ENCODE assay signal across 8 mouse cellular contexts in genomic region chr4:150048478-150049156, GRCm38 (mm10). TPM values are rescaled to one million over a fixed set of nuclear protein-coding genes. Genes with fewer than 3 reads are reported as not detected.
A peak's percentile ranks its signal among the peaks of the same experiment; 100 is the strongest.
DNase-seq lines count a peak whose midpoint lies in the region; ATAC-seq lines count a peak whose summit lies in the region.

No protein-coding gene starts in this region.

- H3K36me3 ChIP-seq in heart, embryonic 11.5 days (ENCODE audit: control insufficient read depth, insufficient read depth, low read length) = no peaks in the 10 kb centered on the region
- no peaks in the 10 kb centered on the region for H3K36me3 ChIP-seq in midbrain, embryonic 15.5 days (replicated peaks)

- under 1% methylated on average over 44 of the region's 49 CpGs for WGBS in heart, embryonic 11.5 days (ENCODE audit: insufficient replicate concordance)
- WGBS in midbrain, embryonic 15.5 days = 1% methylated on average over 49 of the region's 49 CpGs

- 0 out of 2 replicates have a peak, but pooled peaks have one; percentile 20 for ATAC-seq in heart, embryonic 11.5 days (replicated peaks; ENCODE audit: insufficient number of reproducible peaks, low FRiP score, low TSS enrichment)
- no peak; the same call in 1 of the 2 replicates for ATAC-seq in midbrain, embryonic 15.5 days (replicated peaks)

- H3K4me1 ChIP-seq in heart, embryonic 11.5 days (ENCODE audit: control insufficient read depth, insufficient read depth, low read length) = peaks cover 14% of the 10 kb centered on the region
- peaks cover 17% of the 10 kb centered on the region for H3K4me1 ChIP-seq in midbrain, embryonic 15.5 days

- H3K9ac ChIP-seq in heart, embryonic 11.5 days (ENCODE audit: low read depth, low read length) = peak overlapping the region; percentile 40
- 0 out of 2 replicates have a peak overlapping the region, but pooled peaks have one; percentile 28 for H3K9ac ChIP-seq in midbrain, embryonic 15.5 days

- peaks cover 50% of the 10 kb centered on the region for H3K27me3 ChIP-seq in heart, embryonic 11.5 days (ENCODE audit: control insufficient read depth, insufficient read depth, low read length)
- peaks cover 50% of the 10 kb centered on the region for H3K27me3 ChIP-seq in midbrain, embryonic 15.5 days (replicated peaks)

- H3K27ac ChIP-seq in heart, embryonic 11.5 days (ENCODE audit: low read depth, low read length) = no peak overlapping the region
- H3K27ac ChIP-seq in midbrain, embryonic 15.5 days = no peak overlapping the region

- no peaks in the 10 kb centered on the region for H3K9me3 ChIP-seq in heart, embryonic 11.5 days (replicated peaks; ENCODE audit: control insufficient read depth, low read length)
- no peaks in the 10 kb centered on the region for H3K9me3 ChIP-seq in midbrain, embryonic 15.5 days

- peak; percentile 78 for DNase-seq in adrenal gland, adult 2 months
- DNase-seq in adrenal gland, postnatal 4 days (ENCODE audit: low spot score in 2 of 2) = no peak
- DNase-seq in R1 (ENCODE audit: low read depth, low spot score) (peak; percentile 62), adipocyte (ENCODE audit: low spot score) (no peak)
- DNase-seq in kidney, postnatal 14 days = peak; percentile 33
- no peak for DNase-seq in frontal cortex, postnatal 25 days (ENCODE audit: low spot score in 2 of 2)

- peak overlapping the region; percentile 59 for H3K4me3 ChIP-seq in heart, embryonic 11.5 days (ENCODE audit: low read depth, low read length)
- peak overlapping the region; percentile 40 for H3K4me3 ChIP-seq in midbrain, embryonic 15.5 days

- peak overlapping the region; percentile 96 for H3K4me2 ChIP-seq in heart, embryonic 11.5 days
- peak overlapping the region; percentile 87 for H3K4me2 ChIP-seq in midbrain, embryonic 15.5 days

RNA-seq across cellular contexts. Expression of gene Gpr157, which starts 38.5 kb away (rescaled TPM):
- total RNA-seq in adrenal gland, adult 2 months (2021) = 1 to 10 TPM; 1.0 to 2.0 TPM
- polyA plus RNA-seq in adrenal gland, adult 2 months (2012; rRNA removed) = 1.9 and 2.2 TPM in 2 replicates
- 1 to 10 TPM; 3.1 to 3.8 TPM for total RNA-seq in adrenal gland, postnatal 4 days (2021)
- polyA plus RNA-seq in heart, embryonic 11.5 days (2014; fragmentation: Nextera tagmentation; extraction: Ambion mirVana) = 1.3 and 1.5 TPM in 2 replicates
- polyA plus RNA-seq in midbrain, embryonic 15.5 days (2015; fragmentation: Nextera tagmentation; extraction: Ambion mirVana) = 0.32 and 0.55 TPM in 2 replicates

RNA-seq across cellular contexts. Expression of gene H6pd, which starts 39.8 kb away (rescaled TPM):
- 100 to 1,000 TPM; 120 to 197 TPM for total RNA-seq in adrenal gland, adult 2 months (2021)
- polyA plus RNA-seq in adrenal gland, adult 2 months (2012; rRNA removed) = 146 and 154 TPM in 2 replicates
- total RNA-seq in adrenal gland, postnatal 4 days (2021) = 100 to 1,000 TPM; 108 to 120 TPM
- 4.8 and 6.2 TPM in 2 replicates for polyA plus RNA-seq in heart, embryonic 11.5 days (2014; fragmentation: Nextera tagmentation; extraction: Ambion mirVana)
- 2.5 and 3.1 TPM in 2 replicates for polyA plus RNA-seq in midbrain, embryonic 15.5 days (2015; fragmentation: Nextera tagmentation; extraction: Ambion mirVana)

Comparison
In these comparisons a context has a peak if more than half of its experiments do, and no peak if none do; other contexts are left out.
1. DNase-seq: peak in adrenal gland, adult 2 months (single experiment), R1 (single experiment) and kidney, postnatal 14 days (single experiment); none in adrenal gland, postnatal 4 days (0 of 2), adipocyte (single experiment) and frontal cortex, postnatal 25 days (0 of 2).
2. RNA of gene H6pd, which starts 39.8 kb away (polyA plus RNA-seq): 146 to 154 TPM in adrenal gland, adult 2 months; 4.8 to 6.2 TPM in heart, embryonic 11.5 days and 2.5 to 3.1 TPM in midbrain, embryonic 15.5 days; every median in the first group is over 10 times any median in the second.